Mouse (Mus musculus) erythroid progenitor cell, adult 5-6 weeks (primary cell): ENCODE measurements at regions not wholly inside any gene's neighbourhood (a gene's known extent, or its start where the extent isn't known, plus 50 kb on each side); places are given as distances from the start of the nearest gene placed in this dataset.

Source experiments
- ATAC-seq: replicated peaks from 2 replicates; pipeline ENCODE4 v1.8.0; 2016; ENCODE audit warnings: moderate number of reproducible peaks, mild to moderate bottlenecking, moderate TSS enrichment, inconsistent platforms; ENCODE audit not compliant: poor library complexity, low FRiP score, severe bottlenecking

- no peak for ATAC-seq
Measured at GRCm38 (mm10) chr13:52378236-52378635, 152.8 kb downstream of the Diras2 start.

GRCm38 (mm10) chr13:52389271-52389670, 141.8 kb downstream of the Diras2 start:
- no peak for ATAC-seq

- ATAC-seq = no peak
Measured at GRCm38 (mm10) chr13:52395786-52396185, 135.3 kb downstream of the Diras2 start.

GRCm38 (mm10) chr13:52398344-52398743, 132.7 kb downstream of the Diras2 start:
- ATAC-seq = no peak

GRCm38 (mm10) chr13:52399143-52399542, 131.9 kb downstream of the Diras2 start:
- ATAC-seq = no peak

GRCm38 (mm10) chr13:52403805-52404204, 127.3 kb downstream of the Diras2 start:
- no peak for ATAC-seq

GRCm38 (mm10) chr13:52416301-52416700, 114.8 kb downstream of the Diras2 start:
- ATAC-seq = no peak

- no peak for ATAC-seq
Measured at GRCm38 (mm10) chr13:52422456-52422855, 108.6 kb downstream of the Diras2 start.

- no peak for ATAC-seq
Measured at GRCm38 (mm10) chr13:52428527-52428926, 102.6 kb downstream of the Diras2 start.

- ATAC-seq = no peak
Measured at GRCm38 (mm10) chr13:52436756-52437155, 94.3 kb downstream of the Diras2 start.

- no peak for ATAC-seq
Measured at GRCm38 (mm10) chr13:52445513-52445912, 85.6 kb downstream of the Diras2 start.

- no peak for ATAC-seq
Measured at GRCm38 (mm10) chr13:52448902-52449301, 82.2 kb downstream of the Diras2 start.

GRCm38 (mm10) chr13:52451486-52451885, 79.6 kb downstream of the Diras2 start:
- no peak for ATAC-seq

- no peak for ATAC-seq
Measured at GRCm38 (mm10) chr13:52452291-52452690, 78.8 kb downstream of the Diras2 start.
